28 mouse cellular contexts compared by ENCODE assay signal in the genomic region with DNA sequence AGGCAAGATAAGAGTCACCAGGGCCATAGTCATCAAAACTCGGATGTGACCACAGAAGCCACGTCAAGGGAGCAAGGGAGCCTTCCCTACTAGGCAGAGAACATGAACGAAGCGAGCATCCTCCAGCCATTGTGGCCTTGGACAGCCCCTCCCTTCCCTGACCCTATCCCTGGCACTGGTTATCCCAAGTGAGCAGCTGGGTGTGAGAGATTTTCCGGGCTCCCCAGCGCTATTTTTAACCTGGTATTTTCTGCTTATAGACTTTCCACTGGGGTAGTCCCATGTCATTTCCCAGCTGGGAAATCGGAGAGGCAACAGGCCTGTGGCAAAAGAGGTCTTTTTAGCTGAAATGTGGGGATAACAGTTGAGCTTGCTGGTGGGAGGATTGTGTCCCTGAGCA. TPM values are rescaled to one million over a fixed set of nuclear protein-coding genes. Genes with fewer than 3 reads are reported as not detected.
DNase-seq lines count a peak whose midpoint lies in the region; ATAC-seq and TF ChIP-seq lines count a peak whose summit lies in the region.
"Had no signal": no experiment of that assay in that cellular context is flagged by ENCODE, and none has a peak within 500 bp of the region (broad histone marks: within the 10 kb centered on the region; RNA-seq: fewer than 3 reads in every experiment).

No protein-coding gene starts in this region.

- 26% methylated on average over 7 of the region's 7 CpGs for WGBS in heart, embryonic 11.5 days (ENCODE audit: insufficient replicate concordance)
- WGBS in heart, embryonic 16.5 days: 22% methylated on average over 7 of the region's 7 CpGs
- 79% methylated on average over 7 of the region's 7 CpGs for WGBS in hindbrain, postnatal 0 days

- H3K4me3 ChIP-seq in heart, embryonic 11.5 days (ENCODE audit: low read depth, low read length): no peak overlapping the region
- H3K4me3 ChIP-seq in heart, embryonic 16.5 days (ENCODE audit: low read length): no peak overlapping the region
- H3K4me3 ChIP-seq in hindbrain, postnatal 0 days (ENCODE audit: low read length): no peak overlapping the region
- H3K4me3 ChIP-seq: embryonic facial prominence, embryonic 12.5 days; forebrain, embryonic 10.5 days; forebrain, embryonic 15.5 days; hindbrain, embryonic 15.5 days; kidney, embryonic 15.5 days; limb, embryonic 13.5 days; lung, embryonic 15.5 days; megakaryocyte, embryonic 14.5 days; midbrain, embryonic 12.5 days; stomach, embryonic 15.5 days had no signal

- peak overlapping the region; percentile 65; the same call in 1 of the 2 replicates for H3K27ac ChIP-seq in heart, embryonic 11.5 days (ENCODE audit: low read depth, low read length)
- H3K27ac ChIP-seq in heart, embryonic 16.5 days (ENCODE audit: low read length): peak overlapping the region; percentile 92
- H3K27ac ChIP-seq in hindbrain, postnatal 0 days: no peak overlapping the region
- H3K27ac ChIP-seq: embryonic facial prominence, embryonic 12.5 days; forebrain, embryonic 10.5 days; forebrain, embryonic 15.5 days; hindbrain, embryonic 15.5 days; kidney, embryonic 15.5 days; limb, embryonic 13.5 days; lung, embryonic 15.5 days; midbrain, embryonic 12.5 days; stomach, embryonic 15.5 days had no signal

- peaks cover 24% of the 10 kb centered on the region for H3K4me1 ChIP-seq in heart, embryonic 11.5 days (ENCODE audit: control insufficient read depth, insufficient read depth, low read length)
- H3K4me1 ChIP-seq in heart, embryonic 16.5 days (ENCODE audit: control insufficient read depth, insufficient read depth, low read length): peaks cover 32% of the 10 kb centered on the region
- H3K4me1 ChIP-seq in hindbrain, postnatal 0 days (ENCODE audit: insufficient read depth, low read length): no peaks in the 10 kb centered on the region
- H3K4me1 ChIP-seq: embryonic facial prominence, embryonic 12.5 days; forebrain, embryonic 10.5 days; forebrain, embryonic 15.5 days; hindbrain, embryonic 15.5 days; kidney, embryonic 15.5 days; lung, embryonic 15.5 days; midbrain, embryonic 12.5 days; stomach, embryonic 15.5 days had no signal

- TF ChIP-seq CTCF in hindbrain, postnatal 0 days (IDR thresholded peaks at IDR 0.05; ENCODE audit: low read depth): no peak

- DNase-seq in lung, postnatal 10 days: peak; percentile 9
- no peak for DNase-seq in lung, postnatal 25 days (ENCODE audit: low spot score)
- no peak for DNase-seq in adrenal gland, postnatal 10 days
- no peak for DNase-seq in hindbrain, postnatal 0 days (ENCODE audit: low spot score)
- no peak for DNase-seq in thymus, postnatal 0 days (ENCODE audit: low spot score)
- DNase-seq: adrenal gland, postnatal 25 days; cerebellum, adult 2 months; cerebellum, postnatal 25 days; kidney, adult 18-20 months; kidney, postnatal 25 days; lung, postnatal 4 days; right cerebral cortex, postnatal 25 days; thymus, postnatal 14 days had no signal

- no peak overlapping the region; the same call in 1 of the 2 replicates for H3K9ac ChIP-seq in heart, embryonic 11.5 days (ENCODE audit: low read depth, low read length)
- H3K9ac ChIP-seq in heart, embryonic 16.5 days (ENCODE audit: low read length): peak overlapping the region; percentile 51; the same call in 1 of the 2 replicates
- H3K9ac ChIP-seq in hindbrain, postnatal 0 days (replicated peaks; ENCODE audit: low read length): no peak overlapping the region
- H3K9ac ChIP-seq: embryonic facial prominence, embryonic 12.5 days; forebrain, embryonic 15.5 days; hindbrain, embryonic 15.5 days; kidney, embryonic 15.5 days; limb, embryonic 13.5 days; lung, embryonic 15.5 days; midbrain, embryonic 12.5 days; stomach, embryonic 15.5 days had no signal

- H3K36me3 ChIP-seq in heart, embryonic 11.5 days (ENCODE audit: control insufficient read depth, insufficient read depth, low read length): no peaks in the 10 kb centered on the region
- no peaks in the 10 kb centered on the region for H3K36me3 ChIP-seq in heart, embryonic 16.5 days (ENCODE audit: control insufficient read depth, insufficient read depth)
- no peaks in the 10 kb centered on the region for H3K36me3 ChIP-seq in hindbrain, postnatal 0 days (ENCODE audit: insufficient read depth, low read length)
- H3K36me3 ChIP-seq: embryonic facial prominence, embryonic 12.5 days; forebrain, embryonic 10.5 days; forebrain, embryonic 15.5 days; hindbrain, embryonic 15.5 days; kidney, embryonic 15.5 days; limb, embryonic 13.5 days; lung, embryonic 15.5 days; midbrain, embryonic 12.5 days; stomach, embryonic 15.5 days had no signal

- no peaks in the 10 kb centered on the region for H3K27me3 ChIP-seq in heart, embryonic 11.5 days (ENCODE audit: control insufficient read depth, insufficient read depth, low read length)
- H3K27me3 ChIP-seq in heart, embryonic 16.5 days (ENCODE audit: control insufficient read depth, insufficient read depth, low read length): no peaks in the 10 kb centered on the region
- H3K27me3 ChIP-seq in hindbrain, postnatal 0 days (ENCODE audit: insufficient read depth, low read length): no peaks in the 10 kb centered on the region
- H3K27me3 ChIP-seq: embryonic facial prominence, embryonic 12.5 days; forebrain, embryonic 15.5 days; hindbrain, embryonic 15.5 days; kidney, embryonic 15.5 days; lung, embryonic 15.5 days; midbrain, embryonic 12.5 days; stomach, embryonic 15.5 days had no signal

- H3K4me2 ChIP-seq in heart, embryonic 11.5 days: peak overlapping the region; percentile 2; the same call in 1 of the 2 replicates
- peak overlapping the region; percentile 52 for H3K4me2 ChIP-seq in heart, embryonic 16.5 days (ENCODE audit: low read depth, low read length)
- H3K4me2 ChIP-seq in hindbrain, postnatal 0 days (ENCODE audit: low read depth, low read length): no peak overlapping the region
- H3K4me2 ChIP-seq: embryonic facial prominence, embryonic 12.5 days; forebrain, embryonic 15.5 days; hindbrain, embryonic 15.5 days; kidney, embryonic 15.5 days; limb, embryonic 13.5 days; liver, embryonic 11.5 days; lung, embryonic 15.5 days; midbrain, embryonic 12.5 days; stomach, embryonic 15.5 days had no signal

- ATAC-seq in heart, embryonic 11.5 days (replicated peaks; ENCODE audit: insufficient number of reproducible peaks, low FRiP score, low TSS enrichment): peak; percentile 66; the same call in 1 of the 2 replicates
- peak; percentile 83 for ATAC-seq in heart, embryonic 16.5 days (replicated peaks; ENCODE audit: extremely low read depth, insufficient read depth, low FRiP score)
- ATAC-seq in hindbrain, postnatal 0 days: no peak
- ATAC-seq: CD4-positive, CD25-positive, alpha-beta regulatory T cell, adult 4 months; forebrain, embryonic 15.5 days had no signal

- no peaks in the 10 kb centered on the region for H3K9me3 ChIP-seq in heart, embryonic 11.5 days (replicated peaks; ENCODE audit: control insufficient read depth, low read length)
- H3K9me3 ChIP-seq in heart, embryonic 16.5 days (replicated peaks; ENCODE audit: control insufficient read depth, low read length): no peaks in the 10 kb centered on the region
- H3K9me3 ChIP-seq in hindbrain, postnatal 0 days (ENCODE audit: low read length): no peaks in the 10 kb centered on the region
- H3K9me3 ChIP-seq: embryonic facial prominence, embryonic 12.5 days; forebrain, embryonic 15.5 days; hindbrain, embryonic 15.5 days; kidney, embryonic 15.5 days; limb, embryonic 13.5 days; lung, embryonic 15.5 days; megakaryocyte, embryonic 14.5 days; midbrain, embryonic 12.5 days; stomach, embryonic 15.5 days had no signal

RNA-seq across cellular contexts. Expression of a gene that starts 10.4 kb away (rescaled TPM):
- 23.7 and 30.8 TPM in 2 replicates for polyA plus RNA-seq in heart, embryonic 11.5 days (2014; fragmentation: Nextera tagmentation; extraction: Ambion mirVana)
- 46.0 and 53.0 TPM in 2 replicates for polyA plus RNA-seq in heart, embryonic 16.5 days (2015; fragmentation: Nextera tagmentation; extraction: Ambion mirVana)
- total RNA-seq in adrenal gland, postnatal 10 days (2021): under 1 TPM; 0.18 to 0.45 TPM
- total RNA-seq in hindbrain, postnatal 0 days (2014; rRNA removed): 0.72 and 1.1 TPM in 2 replicates
- 0.71 and 0.96 TPM in 2 replicates for polyA plus RNA-seq in hindbrain, postnatal 0 days (2015; fragmentation: Nextera tagmentation; extraction: Ambion mirVana)
- 0.03 and 0.06 TPM in 2 replicates for polyA plus RNA-seq in thymus, postnatal 0 days (2015; fragmentation: Nextera tagmentation; extraction: Ambion mirVana)
- total RNA-seq: adrenal gland, postnatal 25 days; hematopoietic stem cell, adult 5-6 weeks had no signal

Comparison
In these comparisons a context has a peak if more than half of its experiments do, and no peak if none do; other contexts are left out.
1. RNA of a gene that starts 10.4 kb away (polyA plus RNA-seq): 46.0 to 53.0 TPM in heart, embryonic 16.5 days and 23.7 to 30.8 TPM in heart, embryonic 11.5 days; 0.71 to 0.96 TPM in hindbrain, postnatal 0 days and 0.03 to 0.06 TPM in thymus, postnatal 0 days; every median in the first group is over 10 times any median in the second.